Mouse (Mus musculus): ENCODE measurements at regions not wholly inside any gene's neighbourhood (a gene's known extent, or its start where the extent isn't known, plus 50 kb on each side); places are given as distances from the start of the nearest gene placed in this dataset.

DNA sequence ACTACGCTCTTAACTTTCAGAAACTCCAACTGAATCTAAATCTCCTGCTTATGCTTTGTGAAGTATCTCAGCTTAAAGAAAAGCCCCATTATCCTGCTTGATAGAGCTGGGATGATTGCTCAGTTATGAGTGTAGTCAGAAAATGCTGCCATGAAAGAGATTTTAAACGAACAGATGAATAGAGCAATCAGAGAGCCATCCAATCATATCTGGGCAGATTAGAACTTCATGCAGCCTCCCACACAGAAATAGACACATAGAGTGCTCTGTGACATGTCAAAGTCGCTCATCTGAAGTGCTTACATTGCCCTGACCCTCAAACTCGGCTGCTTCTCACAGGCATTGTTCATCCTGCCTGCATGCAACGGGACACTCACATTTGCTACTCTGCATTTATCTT is 299.0 kb downstream of the Dmrt2 start:
- Histone ChIP-seq H3K4me1 (ENCODE audit: control insufficient read depth, insufficient read depth, low read length) (no peaks in the 10 kb centered on the region), H3K4me3 (ENCODE audit: low read depth, low read length) (no peak overlapping the region), H3K27ac (ENCODE audit: low read depth, low read length) (no peak overlapping the region), H3K9ac (ENCODE audit: low read length) (no peak overlapping the region), H3K4me2 (ENCODE audit: low read depth) (no peak overlapping the region), H3K36me3 (ENCODE audit: control insufficient read depth, insufficient read depth, low read length) (no peaks in the 10 kb centered on the region), H3K9me3 (ENCODE audit: control insufficient read depth, low read length) (no peaks in the 10 kb centered on the region), H3K27me3 (ENCODE audit: control insufficient read depth, insufficient read depth, low read length) (no peaks in the 10 kb centered on the region)
- 72% methylated on average over 5 of the region's 5 CpGs for WGBS
- ATAC-seq (ENCODE audit: insufficient read depth, low FRiP score, low TSS enrichment), result no peak
- no peak for DNase-seq (ENCODE audit: low spot score)

DNA sequence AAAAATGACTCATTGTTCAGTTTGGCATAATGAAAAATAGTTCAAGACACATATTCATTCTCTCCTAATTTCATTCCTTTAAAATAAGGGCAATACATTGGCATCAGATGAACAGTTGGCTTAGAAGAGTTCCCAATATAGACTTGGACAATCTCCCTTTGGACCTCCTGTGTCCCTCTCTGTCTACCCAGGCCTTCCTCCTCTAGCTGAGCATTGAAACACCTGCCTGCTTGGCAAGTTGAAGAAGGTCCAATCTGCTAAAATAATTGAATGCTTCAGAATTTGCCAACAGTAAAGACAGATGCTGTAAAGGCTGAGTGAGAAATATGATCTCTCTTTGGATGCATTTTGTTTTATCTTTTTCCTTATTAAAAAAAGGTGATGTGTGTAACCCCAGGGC is 303.0 kb downstream of the Dmrt2 start:
- Histone ChIP-seq H3K27ac (ENCODE audit: low read depth, low read length) (no peak overlapping the region), H3K4me1 (ENCODE audit: control insufficient read depth, insufficient read depth, low read length) (no peaks in the 10 kb centered on the region), H3K4me3 (ENCODE audit: low read depth, low read length) (no peak overlapping the region), H3K4me2 (ENCODE audit: low read depth) (no peak overlapping the region), H3K9me3 (ENCODE audit: control insufficient read depth, low read length) (no peaks in the 10 kb centered on the region), H3K9ac (ENCODE audit: low read length) (no peak overlapping the region), H3K36me3 (ENCODE audit: control insufficient read depth, insufficient read depth, low read length) (no peaks in the 10 kb centered on the region), H3K27me3 (ENCODE audit: control insufficient read depth, insufficient read depth, low read length) (no peaks in the 10 kb centered on the region)
- DNase-seq (ENCODE audit: low spot score), result no peak
- no peak for ATAC-seq (ENCODE audit: insufficient read depth, low FRiP score, low TSS enrichment)

DNA sequence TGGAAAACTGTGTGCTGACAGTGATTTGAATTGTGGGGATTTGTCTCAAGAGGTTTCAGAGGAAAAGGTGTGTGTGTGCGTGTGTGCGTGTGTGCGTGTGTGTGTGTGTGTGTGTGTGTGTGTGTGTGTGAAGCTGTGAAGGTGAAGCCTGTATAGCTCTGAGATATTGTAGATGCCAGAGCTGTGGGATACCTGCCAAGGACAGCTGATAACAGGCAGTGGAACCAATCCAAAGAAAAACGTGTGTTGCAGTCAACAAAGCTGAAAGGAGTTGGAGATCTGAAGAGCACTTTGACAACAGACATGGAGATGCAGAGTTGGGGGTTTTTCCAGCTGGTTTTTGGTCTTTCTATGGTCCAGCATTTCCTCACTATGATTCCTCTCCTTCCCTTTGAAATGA is 308.1 kb downstream of the Dmrt2 start:
- Histone ChIP-seq H3K27ac (ENCODE audit: low read depth, low read length) (no peak overlapping the region), H3K27me3 (ENCODE audit: control insufficient read depth, insufficient read depth, low read length) (no peaks in the 10 kb centered on the region), H3K9me3 (ENCODE audit: control insufficient read depth, low read length) (no peaks in the 10 kb centered on the region), H3K36me3 (ENCODE audit: control insufficient read depth, insufficient read depth, low read length) (no peaks in the 10 kb centered on the region), H3K4me1 (ENCODE audit: control insufficient read depth, insufficient read depth, low read length) (no peaks in the 10 kb centered on the region), H3K9ac (ENCODE audit: low read length) (no peak overlapping the region), H3K4me2 (ENCODE audit: low read depth) (no peak overlapping the region), H3K4me3 (ENCODE audit: low read depth, low read length) (no peak overlapping the region)
- DNase-seq (ENCODE audit: low spot score), result no peak
- WGBS, result 82% methylated on average over 4 of the region's 4 CpGs
- no peak for ATAC-seq (ENCODE audit: insufficient read depth, low FRiP score, low TSS enrichment)

DNA sequence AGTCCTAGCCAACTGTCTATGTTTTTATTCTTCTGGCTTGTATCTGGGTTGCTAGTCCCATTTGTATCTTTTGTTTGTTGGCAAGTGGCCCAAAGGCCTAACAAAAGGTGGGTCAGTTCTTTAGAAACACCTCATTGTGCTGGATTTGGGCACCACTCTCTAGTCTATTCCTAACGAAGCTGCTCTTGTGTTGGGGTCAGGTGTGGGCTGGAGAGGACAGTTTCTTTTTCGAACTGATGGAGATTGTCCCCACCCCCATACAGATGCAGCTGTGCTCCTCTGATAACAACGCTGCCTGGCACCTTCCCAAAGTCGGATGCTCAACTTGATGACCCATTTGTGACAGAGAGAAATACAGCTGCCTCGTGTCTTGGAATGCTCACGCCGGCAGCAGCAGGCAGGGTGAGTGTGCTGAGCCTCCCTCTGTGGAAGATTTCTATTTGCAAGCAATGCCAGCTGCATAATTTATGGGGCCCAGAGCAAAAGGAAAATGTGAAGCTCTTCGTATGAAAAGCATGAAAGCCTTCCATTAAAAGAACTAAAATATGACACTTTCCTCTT is 342.5 kb downstream of the Dmrt2 start:
- H3K27ac ChIP-seq (ENCODE audit: low read depth, low read length), result no peak overlapping the region
- no peaks in the 10 kb centered on the region for H3K27me3 ChIP-seq (ENCODE audit: control insufficient read depth, insufficient read depth, low read length)
- DNase-seq (ENCODE audit: low spot score), result no peak
- ATAC-seq (ENCODE audit: insufficient read depth, low FRiP score, low TSS enrichment), result no peak
- H3K4me2 ChIP-seq (ENCODE audit: low read depth), result no peak overlapping the region
- no peaks in the 10 kb centered on the region for H3K4me1 ChIP-seq (ENCODE audit: control insufficient read depth, insufficient read depth, low read length)
- H3K36me3 ChIP-seq (ENCODE audit: control insufficient read depth, insufficient read depth, low read length), result no peaks in the 10 kb centered on the region
- no peaks in the 10 kb centered on the region for H3K9me3 ChIP-seq (ENCODE audit: control insufficient read depth, low read length)
- WGBS, result 45% methylated on average over 8 of the region's 8 CpGs
- no peak overlapping the region for H3K9ac ChIP-seq (ENCODE audit: low read length)
- no peak overlapping the region for H3K4me3 ChIP-seq (ENCODE audit: low read depth, low read length)

DNA sequence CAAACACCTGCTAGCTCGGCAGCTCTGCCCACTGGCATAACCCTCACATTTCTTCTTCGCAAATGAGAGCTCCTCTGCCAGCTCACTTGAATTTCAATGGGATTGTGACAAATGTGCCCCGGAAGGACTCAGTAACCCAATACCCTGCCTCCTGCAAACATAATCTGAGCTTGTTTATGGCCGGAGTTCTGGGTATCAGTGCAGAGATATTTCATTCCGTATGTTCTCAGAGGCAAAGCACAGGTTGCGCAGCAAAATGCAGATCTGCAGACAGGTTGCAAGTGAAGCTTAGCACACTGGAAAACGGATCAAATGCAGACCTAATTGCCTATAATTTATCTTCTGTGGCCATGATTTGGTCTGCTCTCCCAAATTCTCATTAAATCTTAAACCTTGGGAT is 348.9 kb downstream of the Dmrt2 start:
- no peak overlapping the region for H3K27ac ChIP-seq (ENCODE audit: low read depth, low read length)
- no peaks in the 10 kb centered on the region for H3K36me3 ChIP-seq (ENCODE audit: control insufficient read depth, insufficient read depth, low read length)
- 58% methylated on average over 7 of the region's 7 CpGs for WGBS
- H3K4me1 ChIP-seq (ENCODE audit: control insufficient read depth, insufficient read depth, low read length), result no peaks in the 10 kb centered on the region
- no peak overlapping the region for H3K9ac ChIP-seq (ENCODE audit: low read length)
- no peak for ATAC-seq (ENCODE audit: insufficient read depth, low FRiP score, low TSS enrichment)
- no peaks in the 10 kb centered on the region for H3K27me3 ChIP-seq (ENCODE audit: control insufficient read depth, insufficient read depth, low read length)
- no peak overlapping the region for H3K4me2 ChIP-seq (ENCODE audit: low read depth)
- no peak for DNase-seq (ENCODE audit: low spot score)
- no peak overlapping the region for H3K4me3 ChIP-seq (ENCODE audit: low read depth, low read length)
- no peaks in the 10 kb centered on the region for H3K9me3 ChIP-seq (ENCODE audit: control insufficient read depth, low read length)

DNA sequence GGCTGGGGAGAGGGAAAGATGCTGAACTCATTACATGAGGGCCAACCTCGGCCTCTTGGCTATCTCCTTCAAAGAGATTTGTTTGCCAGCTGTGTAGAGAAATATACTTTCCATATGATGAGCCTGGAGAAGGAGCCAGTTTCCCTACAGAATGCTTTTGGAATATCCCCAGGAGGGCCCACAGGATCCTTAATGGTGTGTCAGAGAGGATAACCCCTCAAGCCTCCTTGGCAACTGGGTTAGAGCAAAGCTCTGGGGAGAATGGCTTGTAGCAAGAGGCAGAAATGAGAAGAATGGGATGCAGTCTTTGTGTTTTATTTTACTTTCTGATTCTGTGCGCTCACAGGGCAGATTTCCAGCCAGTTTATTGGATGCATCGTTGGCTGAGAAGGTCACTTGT is 353.9 kb downstream of the Dmrt2 start:
- H3K4me2 ChIP-seq (ENCODE audit: low read depth), result no peak overlapping the region
- no peaks in the 10 kb centered on the region for H3K27me3 ChIP-seq (ENCODE audit: control insufficient read depth, insufficient read depth, low read length)
- no peaks in the 10 kb centered on the region for H3K4me1 ChIP-seq (ENCODE audit: control insufficient read depth, insufficient read depth, low read length)
- H3K27ac ChIP-seq (ENCODE audit: low read depth, low read length), result no peak overlapping the region
- 78% methylated on average over 3 of the region's 3 CpGs for WGBS
- ATAC-seq (ENCODE audit: insufficient read depth, low FRiP score, low TSS enrichment), result no peak
- no peaks in the 10 kb centered on the region for H3K36me3 ChIP-seq (ENCODE audit: control insufficient read depth, insufficient read depth, low read length)
- H3K4me3 ChIP-seq (ENCODE audit: low read depth, low read length), result no peak overlapping the region
- DNase-seq (ENCODE audit: low spot score), result no peak
- no peak overlapping the region for H3K9ac ChIP-seq (ENCODE audit: low read length)
- H3K9me3 ChIP-seq (ENCODE audit: control insufficient read depth, low read length), result no peaks in the 10 kb centered on the region

DNA sequence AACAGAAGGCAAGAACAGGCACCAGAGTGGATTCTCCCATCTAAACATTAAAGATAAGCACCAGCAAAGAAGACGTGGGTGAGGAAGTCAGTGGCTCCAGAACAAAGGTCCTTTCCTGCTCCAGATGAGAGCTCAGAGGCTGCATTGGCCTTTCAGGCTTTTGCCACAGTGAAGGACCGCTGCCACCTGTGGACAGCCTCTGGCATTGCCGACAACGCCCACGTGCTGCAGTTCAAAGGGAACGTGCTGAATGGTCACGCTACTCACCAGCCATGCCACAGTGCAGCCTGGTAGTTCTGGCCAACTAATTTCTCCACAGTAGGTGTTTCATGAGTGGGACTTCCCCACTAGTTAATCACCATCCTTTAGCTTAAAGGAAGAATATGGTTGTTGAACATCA is 365.1 kb downstream of the Dmrt2 start:
- Histone ChIP-seq H3K27ac (ENCODE audit: low read depth, low read length) (no peak overlapping the region), H3K36me3 (ENCODE audit: control insufficient read depth, insufficient read depth, low read length) (no peaks in the 10 kb centered on the region), H3K4me2 (ENCODE audit: low read depth) (no peak overlapping the region), H3K4me3 (ENCODE audit: low read depth, low read length) (no peak overlapping the region), H3K27me3 (ENCODE audit: control insufficient read depth, insufficient read depth, low read length) (no peaks in the 10 kb centered on the region), H3K9me3 (ENCODE audit: control insufficient read depth, low read length) (no peaks in the 10 kb centered on the region), H3K9ac (ENCODE audit: low read length) (no peak overlapping the region), H3K4me1 (ENCODE audit: control insufficient read depth, insufficient read depth, low read length) (no peaks in the 10 kb centered on the region)
- ATAC-seq (ENCODE audit: insufficient read depth, low FRiP score, low TSS enrichment) (peak; percentile 65; the same call in 1 of the 2 replicates), DNase-seq (ENCODE audit: low spot score) (peak; percentile 68)
- WGBS, result 15% methylated on average over 7 of the region's 7 CpGs

DNA sequence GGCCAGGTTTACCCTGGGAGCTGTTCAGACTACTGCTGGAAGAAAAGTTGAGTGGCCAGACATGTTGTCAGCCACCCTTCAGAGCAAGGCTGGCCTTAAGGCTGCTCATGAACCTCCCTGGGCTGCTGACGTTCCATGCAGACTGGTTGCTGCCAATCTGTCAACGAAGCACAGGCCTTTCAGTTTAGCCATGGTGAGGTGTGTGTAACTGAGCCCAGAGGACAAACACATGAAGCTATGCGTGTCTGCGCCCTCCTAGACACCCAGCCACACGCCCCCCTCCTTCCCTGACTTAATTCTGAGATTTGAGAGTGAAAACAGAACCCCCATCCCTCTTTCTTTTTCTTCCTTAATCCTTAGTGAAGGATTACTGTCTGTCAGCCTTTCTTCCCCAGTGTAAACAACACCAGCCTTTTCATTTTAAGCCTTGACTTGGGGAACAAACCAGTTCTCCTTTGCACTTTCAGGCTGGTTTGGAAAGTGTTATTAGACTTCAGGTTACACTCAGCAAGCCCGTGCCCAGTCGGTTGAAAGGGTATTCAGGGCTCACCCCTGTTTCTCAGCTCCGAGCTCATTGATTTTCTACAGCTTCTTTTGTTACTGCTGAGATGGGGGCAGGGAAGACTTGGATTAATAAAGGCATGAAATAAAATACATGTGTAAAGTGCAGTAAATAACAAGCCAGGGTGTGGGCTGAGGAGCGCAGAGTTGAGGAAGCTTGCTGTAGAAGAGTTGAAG is 379.4 kb downstream of the Dmrt2 start:
- H3K4me3 ChIP-seq (ENCODE audit: low read depth, low read length), result no peak overlapping the region
- H3K9ac ChIP-seq (ENCODE audit: low read length), result no peak overlapping the region
- no peaks in the 10 kb centered on the region for H3K4me1 ChIP-seq (ENCODE audit: control insufficient read depth, insufficient read depth, low read length)
- H3K27me3 ChIP-seq (ENCODE audit: control insufficient read depth, insufficient read depth, low read length), result no peaks in the 10 kb centered on the region
- no peak for ATAC-seq (ENCODE audit: insufficient read depth, low FRiP score, low TSS enrichment)
- 66% methylated on average over 9 of the region's 9 CpGs for WGBS
- H3K27ac ChIP-seq (ENCODE audit: low read depth, low read length), result no peak overlapping the region
- no peak for DNase-seq (ENCODE audit: low spot score)
- H3K9me3 ChIP-seq (ENCODE audit: control insufficient read depth, low read length), result no peaks in the 10 kb centered on the region
- no peak overlapping the region for H3K4me2 ChIP-seq (ENCODE audit: low read depth)
- no peaks in the 10 kb centered on the region for H3K36me3 ChIP-seq (ENCODE audit: control insufficient read depth, insufficient read depth, low read length)

DNA sequence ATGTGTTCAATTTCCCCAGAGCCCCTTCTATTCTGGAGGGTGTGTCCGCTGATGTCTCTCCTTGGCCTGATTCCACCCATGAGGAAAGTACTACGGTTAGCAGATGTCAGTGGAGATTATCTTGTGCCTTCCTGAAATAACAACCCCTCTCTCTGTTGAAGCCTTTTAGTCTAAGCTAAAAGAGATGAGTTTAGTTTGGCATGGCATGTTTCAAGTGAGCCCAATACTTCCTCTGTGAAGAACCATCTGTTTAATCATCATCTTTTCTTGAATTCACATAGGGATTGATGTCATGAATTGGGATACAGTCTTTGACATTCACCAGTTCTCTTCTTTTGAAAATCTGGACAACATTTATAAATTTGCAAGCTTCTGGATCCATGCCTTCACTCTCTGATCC is 387.5 kb downstream of the Dmrt2 start:
- no peaks in the 10 kb centered on the region for H3K36me3 ChIP-seq (ENCODE audit: control insufficient read depth, insufficient read depth, low read length)
- H3K9ac ChIP-seq (ENCODE audit: low read length), result no peak overlapping the region
- H3K4me2 ChIP-seq (ENCODE audit: low read depth), result no peak overlapping the region
- no peak overlapping the region for H3K4me3 ChIP-seq (ENCODE audit: low read depth, low read length)
- WGBS, result 98% methylated on average over 2 of the region's 2 CpGs
- DNase-seq (ENCODE audit: low spot score), result no peak
- no peak for ATAC-seq (ENCODE audit: insufficient read depth, low FRiP score, low TSS enrichment)
- no peaks in the 10 kb centered on the region for H3K4me1 ChIP-seq (ENCODE audit: control insufficient read depth, insufficient read depth, low read length)
- H3K27me3 ChIP-seq (ENCODE audit: control insufficient read depth, insufficient read depth, low read length), result no peaks in the 10 kb centered on the region
- H3K27ac ChIP-seq (ENCODE audit: low read depth, low read length), result no peak overlapping the region
- no peaks in the 10 kb centered on the region for H3K9me3 ChIP-seq (ENCODE audit: control insufficient read depth, low read length)
